Mouse (Mus musculus): ENCODE measurements around the gene Bicd1.
"Not testable (repeated sequence)": the region's sequence is repeated elsewhere in the genome, so short reads cannot be mapped to it uniquely, and the experiment has no call there.

DNA sequence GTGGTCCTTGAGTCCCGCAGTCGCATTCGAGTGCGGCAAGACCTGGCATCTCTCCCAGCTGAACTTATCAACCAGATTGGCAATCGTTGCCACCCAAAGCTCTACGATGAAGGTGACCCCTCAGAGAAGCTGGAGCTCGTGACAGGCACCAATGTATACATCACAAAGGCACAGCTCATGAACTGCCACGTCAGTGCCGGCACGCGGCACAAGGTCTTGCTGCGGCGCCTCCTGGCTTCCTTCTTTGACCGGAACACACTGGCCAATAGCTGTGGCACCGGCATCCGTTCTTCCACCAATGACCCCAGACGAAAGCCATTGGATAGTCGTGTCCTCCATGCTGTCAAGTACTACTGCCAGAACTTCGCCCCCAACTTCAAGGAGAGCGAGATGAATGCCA, 46.2 kb upstream of the Bicd1 start:
- TF ChIP-seq CTCF (IDR thresholded peaks at IDR 0.05; ENCODE audit: borderline replicate concordance, insufficient read depth, low read depth, low read length); POLR2A (IDR thresholded peaks at IDR 0.05; ENCODE audit: borderline replicate concordance, insufficient read depth, low read length): not testable (repeated sequence)
